Mouse (Mus musculus): Measurements from ENCODE around the gene Itga2.

- TF ChIP-seq CTCF (IDR thresholded peaks at IDR 0.05) (no peak), EP300 (IDR thresholded peaks at IDR 0.05; ENCODE audit: insufficient read depth, low read depth, low read length) (no peak), POLR2A (IDR thresholded peaks at IDR 0.05; ENCODE audit: insufficient read depth, low read depth, low read length) (no peak)
These were observed 40.2 kb downstream of the Itga2 start for GRCm38 (mm10) chr13:114891655-114892054.
